Mouse (Mus musculus): ENCODE measurements around the gene Vmn1r85.
"Not testable (repeated sequence)": the region's sequence is repeated elsewhere in the genome, so short reads cannot be mapped to it uniquely, and the experiment has no call there.

Gene Vmn1r85

GRCm38 (mm10) chr7:13095073-13095472 lies at the start of gene Vmn1r85:
Vmn1r85 (minus strand) TSS chr7:13095173.
- CTCF ChIA-PET: no interaction called here

DNA sequence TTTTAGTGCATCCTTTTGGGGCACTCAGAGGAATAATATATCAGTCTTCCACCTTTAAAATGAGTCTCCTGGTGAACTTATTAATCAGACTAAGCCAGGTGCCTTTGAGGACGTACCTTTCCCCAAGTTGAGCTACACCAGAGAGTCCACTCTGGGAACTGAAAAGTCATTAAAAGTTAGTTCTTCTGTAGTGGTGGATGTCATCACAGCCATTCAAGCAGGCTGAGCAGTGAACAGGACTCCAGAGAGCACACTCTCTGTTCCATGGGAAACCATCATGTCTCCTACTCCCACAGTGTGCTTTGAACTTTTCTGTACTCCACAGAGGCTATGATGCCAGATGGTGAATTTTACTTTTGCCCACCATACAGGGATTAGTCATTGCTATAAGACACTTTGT lies 45.1 kb upstream of the Vmn1r85 start, which contains the start of gene Vmn1r87:
Vmn1r87 (minus strand) TSS at position 101 of the 400 bp plus-strand sequence.
- CTCF ChIA-PET: no interaction called here

DNA sequence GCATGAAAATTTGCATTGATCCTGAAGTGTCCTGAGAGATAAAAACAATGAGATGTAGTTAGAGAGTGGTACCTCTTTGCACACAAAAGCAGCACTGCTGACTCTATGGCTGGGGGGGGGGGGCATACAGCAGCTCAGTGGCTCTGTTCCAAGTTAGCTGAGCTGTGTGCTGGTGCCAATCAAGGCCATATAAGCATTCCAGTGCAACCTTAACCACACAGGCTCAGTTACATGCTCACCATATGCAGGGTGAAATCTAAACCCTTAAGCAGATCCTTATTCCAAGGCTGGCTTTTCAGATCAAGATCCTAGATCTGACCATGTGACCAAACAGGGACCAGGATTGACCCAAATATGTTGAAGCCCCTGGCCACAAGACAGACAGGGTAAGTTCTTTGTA lies 42.4 kb upstream of the Vmn1r85 start:
- CTCF ChIA-PET: no interaction called here

GRCm38 (mm10) chr7:13131856-13132255 lies 36.9 kb upstream of the Vmn1r85 start:
- CTCF ChIA-PET: no interaction called here

DNA sequence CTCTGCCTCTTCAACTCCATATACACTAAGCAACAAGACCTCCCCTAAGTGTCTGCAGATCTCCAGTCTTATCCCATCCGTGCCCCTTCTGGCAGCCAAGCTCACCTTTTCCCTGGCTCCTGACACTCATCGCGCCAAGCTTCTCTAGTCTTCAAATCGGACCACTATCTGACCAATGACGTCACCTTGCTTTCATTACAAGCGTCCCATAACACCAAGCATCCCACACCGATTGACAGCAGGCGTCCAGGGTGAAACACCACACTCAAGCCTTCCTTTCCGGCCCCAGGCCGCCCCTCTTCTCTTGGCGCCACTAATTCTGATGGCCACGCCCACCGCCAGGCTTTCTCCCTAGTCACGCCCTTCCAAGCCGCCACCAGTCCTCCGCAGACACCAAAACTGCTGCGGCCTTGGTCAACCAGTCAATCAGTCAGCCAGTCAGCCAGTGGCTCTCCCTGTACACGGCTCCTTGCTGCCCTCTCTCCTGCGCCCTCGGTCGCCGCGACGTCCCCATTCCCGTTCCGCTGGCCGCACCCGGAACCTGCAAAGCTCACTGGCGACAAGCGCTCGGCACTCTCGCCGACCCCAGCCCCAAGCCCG lies 28.7 kb upstream of the Vmn1r85 start:
- CTCF ChIA-PET: not testable (repeated sequence)

DNA sequence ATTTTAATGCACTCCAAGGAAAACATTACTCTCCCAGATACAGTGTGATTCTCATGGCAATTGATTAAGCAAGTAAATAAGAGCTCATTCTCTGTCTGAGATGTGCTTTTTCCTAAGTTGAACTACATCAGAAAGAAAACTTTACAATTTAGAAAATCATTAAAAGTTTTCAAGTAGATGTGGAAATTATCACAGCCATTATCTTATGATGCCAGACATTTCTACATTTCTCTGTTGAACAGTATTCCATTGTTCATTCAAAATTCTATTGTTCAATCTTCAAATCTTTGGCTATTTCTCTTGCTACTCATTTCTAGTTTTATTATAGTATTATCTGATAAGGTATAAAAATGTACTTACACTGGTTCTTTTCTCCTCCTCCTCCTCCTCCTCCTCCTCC lies 24.8 kb upstream of the Vmn1r85 start, which contains the start of gene Vmn1r86:
Vmn1r86 (minus strand) TSS at position 101 of the 400 bp plus-strand sequence.
- CTCF ChIA-PET: no interaction called here

DNA sequence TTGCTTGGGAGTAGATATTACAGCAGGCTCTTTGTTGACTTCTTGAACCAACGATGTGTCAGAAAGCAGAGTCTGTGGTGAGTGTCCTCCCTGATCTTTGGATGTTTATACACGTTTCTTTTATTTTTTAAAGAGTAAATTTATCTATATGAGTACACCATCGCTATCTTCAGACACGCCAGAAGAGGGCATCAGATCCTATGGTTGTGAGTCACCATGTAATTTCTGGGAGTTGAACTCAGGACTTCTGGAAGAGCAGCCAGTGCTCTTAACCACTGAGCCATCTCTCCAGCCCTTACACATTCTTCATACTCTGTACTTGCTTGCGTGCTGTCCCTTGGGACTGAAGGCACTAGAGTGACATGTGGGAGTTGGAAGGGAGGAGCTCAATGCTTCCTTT lies 22.7 kb downstream of the Vmn1r85 start:
- CTCF ChIA-PET: no interaction called here

GRCm38 (mm10) chr7:13063399-13063798 lies 31.6 kb downstream of the Vmn1r85 start:
- CTCF ChIA-PET: not testable (repeated sequence)

DNA sequence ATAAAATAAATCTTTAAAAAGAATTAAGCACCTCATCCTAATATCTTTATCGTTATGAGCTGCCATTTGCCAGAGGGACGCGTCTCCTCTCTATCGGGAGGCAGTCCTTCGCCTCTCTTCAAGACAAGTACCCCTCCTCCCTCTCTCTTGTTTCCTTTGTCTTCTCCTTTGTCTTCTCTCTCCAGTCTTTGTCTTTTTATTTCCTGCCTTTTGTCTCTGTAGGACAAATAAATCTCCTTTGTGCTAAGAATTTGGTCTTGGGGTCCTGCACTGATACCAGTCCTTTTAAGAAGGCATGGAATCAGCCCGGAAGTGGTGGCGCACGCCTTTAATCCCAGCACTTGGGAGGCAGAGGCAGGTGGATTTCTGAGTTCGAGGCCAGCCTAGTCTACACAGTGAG lies 35.4 kb downstream of the Vmn1r85 start:
- CTCF ChIA-PET: no interaction called here

- CTCF ChIA-PET: no interaction called here
These were observed 37.9 kb downstream of the Vmn1r85 start for GRCm38 (mm10) chr7:13056913-13057700.

GRCm38 (mm10) chr7:13054287-13055010 lies 40.5 kb downstream of the Vmn1r85 start, which contains the start of gene Mzf1:
Mzf1 (minus strand) TSS chr7:13054764.
- CTCF ChIA-PET: interaction anchor here (0.6 to 0.7 kb wide), 2 partner anchors 11 to 14 kb away, joined by 3 to 7 read pairs; no protein-coding TSS in a partner anchor

- CTCF ChIA-PET: interaction anchor here (0.6 to 0.7 kb wide), 2 partner anchors 12 to 13 kb away, joined by 3 to 7 read pairs; no protein-coding TSS in a partner anchor
These were observed 41.0 kb downstream of the Vmn1r85 start for GRCm38 (mm10) chr7:13053961-13054286.

DNA sequence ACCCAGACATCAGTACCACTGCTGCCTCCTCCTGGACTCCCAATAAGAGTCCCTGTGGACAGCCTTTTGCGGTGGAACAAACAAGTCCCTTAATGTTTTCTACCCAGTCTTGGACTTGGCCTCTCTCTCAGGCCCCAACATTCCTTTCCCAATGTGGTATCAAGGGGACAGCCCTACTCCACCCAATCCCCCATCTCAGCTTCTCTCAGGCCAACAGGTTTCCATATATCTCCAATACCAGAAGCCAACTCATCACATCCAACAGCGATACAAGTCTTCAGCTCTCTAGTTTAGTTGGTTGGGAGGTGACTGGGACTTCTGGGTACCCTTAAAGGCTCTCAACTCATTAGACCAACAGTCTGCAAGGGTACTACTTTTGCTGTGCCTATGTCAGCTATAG lies 41.5 kb downstream of the Vmn1r85 start:
- CTCF ChIA-PET: interaction anchor here (0.6 kb wide), 2 partner anchors 12 to 43 kb away, joined by 3 read pairs; no protein-coding TSS in a partner anchor

DNA sequence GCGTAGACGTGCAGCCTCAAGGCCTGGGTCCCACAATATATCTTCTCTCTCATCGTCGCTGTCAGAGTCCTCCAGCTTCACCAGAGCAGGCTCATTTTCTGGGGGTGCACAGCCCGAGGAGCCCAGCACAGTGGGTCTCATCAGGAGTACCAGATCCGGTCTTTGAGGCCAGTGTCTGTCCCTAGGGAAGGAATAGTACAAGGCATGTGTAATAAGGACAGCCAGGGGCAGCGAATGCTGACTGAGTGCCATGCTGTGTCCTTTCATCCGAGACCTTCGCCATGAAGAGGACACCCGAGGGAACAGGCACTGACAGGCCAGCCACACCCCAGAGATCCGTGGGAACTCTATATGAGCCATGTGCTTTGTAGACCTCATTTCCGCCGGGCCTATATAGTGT lies 42.0 kb downstream of the Vmn1r85 start:
- CTCF ChIA-PET: interaction anchor here (0.6 kb wide), 2 partner anchors 11 to 42 kb away, joined by 3 to 4 read pairs; no protein-coding TSS in a partner anchor

GRCm38 (mm10) chr7:13046084-13046483 lies 48.9 kb downstream of the Vmn1r85 start:
- CTCF ChIA-PET: interaction anchor here (0.6 kb wide), 1 partner anchor 38 kb away, joined by 5 read pairs; no protein-coding TSS in a partner anchor

- CTCF ChIA-PET: no interaction called here
These were observed 50.7 kb downstream of the Vmn1r85 start for GRCm38 (mm10) chr7:13044254-13044625.

- CTCF ChIA-PET: interaction anchor here (0.9 kb wide), 1 partner anchor 35 kb away, joined by 3 read pairs; no protein-coding TSS in a partner anchor
These were observed 51.3 kb downstream of the Vmn1r85 start for GRCm38 (mm10) chr7:13043445-13044253.

- CTCF ChIA-PET: interaction anchor here (0.9 kb wide), 2 partner anchors 29 to 34 kb away, joined by 3 read pairs; no protein-coding TSS in a partner anchor
These were observed 51.9 kb downstream of the Vmn1r85 start for GRCm38 (mm10) chr7:13043120-13043444.

GRCm38 (mm10) chr7:13042511-13042910 lies 52.5 kb downstream of the Vmn1r85 start:
- CTCF ChIA-PET: interaction anchor here (0.6 to 0.9 kb wide), 2 partner anchors 10 to 29 kb away, joined by 3 to 4 read pairs; no protein-coding TSS in a partner anchor

- CTCF ChIA-PET: no interaction called here
These were observed 53.7 kb downstream of the Vmn1r85 start for GRCm38 (mm10) chr7:13041256-13041655.

- CTCF ChIA-PET: interaction anchor here (0.5 kb wide), 1 partner anchor 16 kb away, joined by 4 read pairs; no protein-coding TSS in a partner anchor
These were observed 55.8 kb downstream of the Vmn1r85 start for GRCm38 (mm10) chr7:13039181-13039580.

Data from spleen, embryonic (tissue).